Mouse (Mus musculus): ENCODE measurements around the gene Nme7. TPM values are rescaled to one million over a fixed set of nuclear protein-coding genes. Genes with fewer than 3 reads are reported as not detected.

Gene Nme7
- polyA plus RNA-seq, 1 experiment from 2014 or later, result 7.6 TPM

DNA sequence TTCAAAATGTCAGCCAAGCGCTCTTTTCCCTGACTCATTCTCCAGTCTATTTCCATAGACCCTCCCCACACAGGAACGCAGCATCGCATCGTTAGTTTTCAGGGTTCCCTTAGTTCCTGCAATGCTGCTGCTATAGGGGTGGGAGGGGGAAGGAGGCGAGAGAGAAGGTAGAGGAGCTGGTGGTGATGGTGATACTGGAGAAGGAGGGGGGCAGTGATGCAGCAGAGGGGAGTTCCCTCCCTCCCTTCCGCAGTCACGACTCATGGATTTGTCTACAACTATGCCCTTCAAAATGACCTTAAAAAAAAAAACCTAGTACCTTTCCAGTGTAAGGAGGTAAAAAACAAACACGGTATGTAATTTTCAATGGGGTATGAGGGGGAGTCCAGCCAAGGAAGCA lies 152.8 kb downstream of the Nme7 start:
- no peak for ATAC-seq
- Histone ChIP-seq H3K4me3 (ENCODE audit: low read depth, low read length) (peak overlapping the region; percentile 73), H3K27me3 (ENCODE audit: insufficient read depth, low read length) (peaks cover 24% of the 10 kb centered on the region), H3K27ac (ENCODE audit: low read depth) (peak overlapping the region; percentile 91), H3K9me3 (ENCODE audit: low read length) (no peaks in the 10 kb centered on the region), H3K4me2 (ENCODE audit: low read depth, low read length) (peak overlapping the region; percentile 76), H3K4me1 (ENCODE audit: insufficient read depth) (peaks cover 29% of the 10 kb centered on the region), H3K9ac (replicated peaks) (peak overlapping the region; percentile 81), H3K36me3 (replicated peaks; ENCODE audit: insufficient read depth, low read length) (peaks cover 12% of the 10 kb centered on the region)
- WGBS (ENCODE audit: insufficient replicate concordance), result 7% methylated on average over 8 of the region's 8 CpGs
- TF ChIP-seq CTCF (IDR thresholded peaks at IDR 0.05; ENCODE audit: low read depth) (no peak), EP300 (IDR thresholded peaks at IDR 0.05; ENCODE audit: low read depth) (no peak)
- no peak for DNase-seq

DNA sequence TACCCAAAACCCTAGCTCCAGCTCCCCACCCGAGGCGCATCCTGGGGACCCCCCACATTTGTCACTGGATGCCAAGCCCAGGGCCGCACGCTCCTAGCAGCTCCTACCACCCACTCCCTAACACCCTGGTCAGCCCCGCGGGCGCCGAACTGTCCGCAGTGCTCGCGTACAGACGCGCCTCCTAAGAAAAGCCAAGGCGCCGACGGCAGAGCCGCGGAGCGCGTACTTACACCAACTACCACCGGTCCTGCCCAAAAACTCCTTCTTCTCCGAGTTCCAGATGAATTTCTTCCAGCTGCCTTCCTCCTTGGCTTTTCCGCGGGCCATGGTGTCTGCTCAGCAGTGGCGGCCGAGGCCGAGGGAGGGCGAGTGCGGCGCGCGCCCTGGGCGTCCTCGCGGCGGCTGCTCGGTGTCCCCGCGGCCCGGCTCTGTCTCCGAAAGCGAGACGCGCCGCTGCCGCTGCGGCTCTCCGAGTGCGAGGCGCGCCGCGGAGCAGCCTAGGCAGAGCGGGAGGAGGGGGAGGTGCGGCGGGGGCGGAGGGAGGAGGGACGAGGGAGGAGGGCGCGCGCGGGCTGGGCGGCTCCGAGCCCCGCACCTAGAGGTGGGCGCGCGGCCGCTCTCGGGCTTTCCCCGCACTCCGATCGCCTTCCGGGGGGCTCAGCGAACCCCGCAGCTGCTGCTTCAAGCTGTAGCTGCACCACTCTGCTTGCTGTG lies 153.8 kb downstream of the Nme7 start:
- TF ChIP-seq CTCF (IDR thresholded peaks at IDR 0.05; ENCODE audit: low read depth), result no peak
- TF ChIP-seq EP300 (IDR thresholded peaks at IDR 0.05; ENCODE audit: low read depth), result no peak
- Histone ChIP-seq H3K27me3 (ENCODE audit: insufficient read depth, low read length) (peaks cover 24% of the 10 kb centered on the region), H3K4me3 (ENCODE audit: low read depth, low read length) (peak overlapping the region; percentile 73), H3K27ac (ENCODE audit: low read depth) (peak overlapping the region; percentile 91), H3K4me1 (ENCODE audit: insufficient read depth) (peaks cover 27% of the 10 kb centered on the region), H3K4me2 (ENCODE audit: low read depth, low read length) (peak overlapping the region; percentile 76), H3K36me3 (replicated peaks; ENCODE audit: insufficient read depth, low read length) (peaks cover 7% of the 10 kb centered on the region), H3K9me3 (ENCODE audit: low read length) (no peaks in the 10 kb centered on the region), H3K9ac (replicated peaks) (peak overlapping the region; percentile 81)
- ATAC-seq (peak; percentile 58), DNase-seq (peak; percentile 73)
- 1% methylated on average over 41 of the region's 76 CpGs for WGBS (ENCODE audit: insufficient replicate concordance)

DNA sequence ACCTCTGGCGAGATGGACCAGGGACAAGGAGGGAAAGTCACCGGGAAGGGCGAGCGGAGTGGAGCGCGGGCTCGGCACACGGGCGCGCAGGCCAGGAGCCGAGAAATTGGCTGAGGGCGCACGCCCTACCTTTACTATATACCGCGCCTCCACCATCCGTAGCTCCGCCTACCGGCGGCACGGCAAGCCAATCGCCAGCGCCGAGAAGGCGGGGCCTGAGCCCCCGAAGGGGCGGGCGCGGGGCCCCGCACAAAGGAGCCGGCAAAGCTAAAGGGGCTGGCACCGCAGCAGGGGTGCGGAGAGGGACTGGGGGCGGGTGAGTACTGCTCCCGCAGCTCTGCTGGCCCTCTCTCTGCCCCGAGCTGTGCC lies 154.3 kb downstream of the Nme7 start, which contains the start of gene Atp1b1:
Gene Atp1b1 (minus strand): TSS at position 111 of the 369 bp plus-strand sequence.
- Histone ChIP-seq H3K4me2 (ENCODE audit: low read depth, low read length) (peak within 1 kb of the TSS; percentile 76), H3K4me1 (ENCODE audit: insufficient read depth) (peaks cover 24% of the 10 kb centered on the region), H3K4me3 (ENCODE audit: low read depth, low read length) (peak within 1 kb of the TSS; percentile 73), H3K9ac (replicated peaks) (peak within 1 kb of the TSS; percentile 81), H3K36me3 (replicated peaks; ENCODE audit: insufficient read depth, low read length) (peaks cover 4% of the 10 kb centered on the region; the same call in 1 of the 2 replicates), H3K27me3 (ENCODE audit: insufficient read depth, low read length) (peaks cover 24% of the 10 kb centered on the region), H3K9me3 (ENCODE audit: low read length) (no peaks in the 10 kb centered on the region), H3K27ac (ENCODE audit: low read depth) (peak within 1 kb of the TSS; percentile 91)
- WGBS (ENCODE audit: insufficient replicate concordance), result 3% methylated on average over 27 of the region's 35 CpGs
- TF ChIP-seq CTCF (IDR thresholded peaks at IDR 0.05; ENCODE audit: low read depth) (peak; percentile 29), EP300 (IDR thresholded peaks at IDR 0.05; ENCODE audit: low read depth) (no peak)
- DNase-seq, result peak; percentile 86
- ATAC-seq, result peak; percentile 81

DNA sequence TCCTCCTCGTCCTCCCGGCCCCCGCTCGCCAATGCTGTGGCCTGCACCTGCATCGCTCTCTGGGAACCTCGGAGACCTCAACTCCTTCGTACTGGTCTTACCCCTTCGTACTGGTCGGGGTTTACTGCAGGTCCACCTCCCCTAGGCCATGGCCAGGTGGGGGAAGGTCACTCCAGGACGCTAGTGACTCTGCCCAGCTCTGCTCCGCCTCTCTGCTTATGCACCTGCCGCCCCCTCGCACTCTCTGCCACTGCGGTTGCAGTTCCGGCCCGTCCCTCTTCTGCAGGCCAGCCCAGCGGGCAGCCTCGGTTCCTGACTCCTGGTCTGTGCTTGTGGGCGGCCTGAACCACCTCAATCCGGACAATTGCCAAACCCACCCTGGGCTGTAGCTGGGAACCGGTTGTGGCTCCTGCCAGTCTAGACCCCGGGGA lies 154.7 kb downstream of the Nme7 start:
- peaks cover 21% of the 10 kb centered on the region for H3K4me1 ChIP-seq (ENCODE audit: insufficient read depth)
- WGBS (ENCODE audit: insufficient replicate concordance), result 1% methylated on average over 22 of the region's 22 CpGs
- H3K27ac ChIP-seq (ENCODE audit: low read depth), result peak overlapping the region; percentile 91
- ATAC-seq (peak; percentile 82), DNase-seq (peak; percentile 78)
- H3K9me3 ChIP-seq (ENCODE audit: low read length), result no peaks in the 10 kb centered on the region
- peak overlapping the region; percentile 73 for H3K4me3 ChIP-seq (ENCODE audit: low read depth, low read length)
- peak overlapping the region; percentile 76 for H3K4me2 ChIP-seq (ENCODE audit: low read depth, low read length)
- H3K9ac ChIP-seq (replicated peaks), result peak overlapping the region; percentile 43
- peaks cover 24% of the 10 kb centered on the region for H3K27me3 ChIP-seq (ENCODE audit: insufficient read depth, low read length)
- no peak for TF ChIP-seq EP300 (IDR thresholded peaks at IDR 0.05; ENCODE audit: low read depth)
- no peak for TF ChIP-seq CTCF (IDR thresholded peaks at IDR 0.05; ENCODE audit: low read depth)
- H3K36me3 ChIP-seq (replicated peaks; ENCODE audit: insufficient read depth, low read length), result no peaks in the 10 kb centered on the region

DNA sequence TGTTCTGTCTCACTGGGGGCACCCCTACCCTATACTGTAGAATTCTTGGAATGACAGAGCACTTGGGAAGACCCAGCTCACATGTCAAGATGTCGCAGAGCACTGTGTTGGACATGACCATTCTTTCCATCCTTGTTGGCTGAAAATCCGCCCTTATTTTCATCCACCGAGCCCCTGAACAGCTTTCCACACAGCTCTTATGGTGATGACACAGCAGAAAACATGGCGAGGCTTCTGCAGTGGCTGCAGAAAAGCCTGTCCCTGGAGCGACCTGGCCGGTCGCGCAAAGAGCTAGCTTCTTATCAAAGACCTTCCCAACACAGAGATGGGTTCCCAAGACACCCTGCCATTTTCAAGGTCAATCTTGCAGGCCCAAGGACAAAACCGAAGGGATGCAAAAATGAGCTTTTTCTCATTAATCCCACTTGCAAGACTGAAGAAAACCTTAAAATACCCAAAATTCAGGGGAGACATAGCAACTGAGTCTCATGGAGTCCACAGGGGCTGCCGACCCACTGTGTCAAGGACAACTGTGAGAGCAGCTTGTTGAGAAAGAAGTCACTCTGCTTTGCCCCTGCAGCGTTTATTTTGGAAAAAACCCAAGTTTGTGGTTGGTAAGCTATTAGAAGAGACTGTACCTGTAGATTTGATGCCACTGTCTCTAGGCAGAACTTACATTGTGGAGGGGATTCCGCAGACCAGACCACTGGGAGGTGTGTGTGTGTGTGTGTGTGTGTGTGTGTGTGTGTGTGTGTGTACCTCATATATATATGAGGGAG lies 155.4 kb downstream of the Nme7 start:
- Histone ChIP-seq H3K4me2 (ENCODE audit: low read depth, low read length) (peak overlapping the region; percentile 76), H3K36me3 (replicated peaks; ENCODE audit: insufficient read depth, low read length) (no peaks in the 10 kb centered on the region), H3K27ac (ENCODE audit: low read depth) (peak overlapping the region; percentile 91), H3K27me3 (ENCODE audit: insufficient read depth, low read length) (peaks cover 24% of the 10 kb centered on the region), H3K4me1 (ENCODE audit: insufficient read depth) (peaks cover 19% of the 10 kb centered on the region), H3K9ac (replicated peaks) (peak overlapping the region; percentile 43), H3K9me3 (ENCODE audit: low read length) (no peaks in the 10 kb centered on the region), H3K4me3 (ENCODE audit: low read depth, low read length) (peak overlapping the region; percentile 73)
- no peak for ATAC-seq
- no peak for TF ChIP-seq EP300 (IDR thresholded peaks at IDR 0.05; ENCODE audit: low read depth)
- no peak for TF ChIP-seq CTCF (IDR thresholded peaks at IDR 0.05; ENCODE audit: low read depth)
- no peak for DNase-seq
- 31% methylated on average over 12 of the region's 12 CpGs for WGBS (ENCODE audit: insufficient replicate concordance)
